Mouse (Mus musculus): Measurements from ENCODE around the gene Map3k3. TPM values are rescaled to one million over a fixed set of nuclear protein-coding genes. Genes with fewer than 3 reads are reported as not detected.

Gene Map3k3
- polyA plus RNA-seq, 1 experiment = 61.6 TPM

- 55% methylated on average over 5 of the region's 5 CpGs for WGBS
- no peak overlapping the region for H3K4me3 ChIP-seq (replicated peaks; ENCODE audit: extremely low read depth, low read depth, low read length)
- H3K4me1 ChIP-seq (ENCODE audit: control insufficient read depth, insufficient read depth, low read length) = peaks cover 5% of the 10 kb centered on the region; the same call in 1 of the 2 replicates
- DNase-seq = no peak
- TF ChIP-seq CTCF (IDR thresholded peaks at IDR 0.05; ENCODE audit: insufficient read depth, low read length) = no peak
- TF ChIP-seq POLR2A (IDR thresholded peaks at IDR 0.05; ENCODE audit: borderline replicate concordance, extremely low read depth, low read depth, low read length) = no peak
Measured at GRCm38 (mm10) chr11:106178036-106178782, 93.8 kb downstream of the Map3k3 start.

- DNase-seq = no peak
- TF ChIP-seq POLR2A (IDR thresholded peaks at IDR 0.05; ENCODE audit: borderline replicate concordance, extremely low read depth, low read depth, low read length) (no peak), CTCF (IDR thresholded peaks at IDR 0.05; ENCODE audit: insufficient read depth, low read length) (no peak)
- WGBS = 61% methylated on average over 7 of the region's 7 CpGs
- H3K4me3 ChIP-seq (replicated peaks; ENCODE audit: extremely low read depth, low read depth, low read length) = no peak overlapping the region
- peaks cover 5% of the 10 kb centered on the region; the same call in 1 of the 2 replicates for H3K4me1 ChIP-seq (ENCODE audit: control insufficient read depth, insufficient read depth, low read length)
Measured at GRCm38 (mm10) chr11:106179711-106180448, 95.5 kb downstream of the Map3k3 start.

GRCm38 (mm10) chr11:106180449-106180801 is 96.0 kb downstream of the Map3k3 start:
- no peak overlapping the region for H3K4me3 ChIP-seq (replicated peaks; ENCODE audit: extremely low read depth, low read depth, low read length)
- TF ChIP-seq POLR2A (IDR thresholded peaks at IDR 0.05; ENCODE audit: borderline replicate concordance, extremely low read depth, low read depth, low read length) (no peak), CTCF (IDR thresholded peaks at IDR 0.05; ENCODE audit: insufficient read depth, low read length) (no peak)
- no peak for DNase-seq
- peaks cover 5% of the 10 kb centered on the region; the same call in 1 of the 2 replicates for H3K4me1 ChIP-seq (ENCODE audit: control insufficient read depth, insufficient read depth, low read length)
- 80% methylated on average over 2 of the region's 2 CpGs for whole genome bisulfite sequencing

- TF ChIP-seq POLR2A (IDR thresholded peaks at IDR 0.05; ENCODE audit: borderline replicate concordance, extremely low read depth, low read depth, low read length) (no peak), CTCF (IDR thresholded peaks at IDR 0.05; ENCODE audit: insufficient read depth, low read length) (no peak)
- no peaks in the 10 kb centered on the region for H3K4me1 ChIP-seq (ENCODE audit: control insufficient read depth, insufficient read depth, low read length)
- H3K4me3 ChIP-seq (replicated peaks; ENCODE audit: extremely low read depth, low read depth, low read length) = no peak overlapping the region
- WGBS = 89% methylated on average over 4 of the region's 4 CpGs
- no peak for DNase-seq
Measured at GRCm38 (mm10) chr11:106187326-106187725, 102.9 kb downstream of the Map3k3 start.

GRCm38 (mm10) chr11:106191716-106192115 is 107.3 kb downstream of the Map3k3 start:
- TF ChIP-seq POLR2A (IDR thresholded peaks at IDR 0.05; ENCODE audit: borderline replicate concordance, extremely low read depth, low read depth, low read length) (no peak), CTCF (IDR thresholded peaks at IDR 0.05; ENCODE audit: insufficient read depth, low read length) (no peak)

GRCm38 (mm10) chr11:106192241-106192640 is 107.8 kb downstream of the Map3k3 start:
- DNase-seq = no peak
- TF ChIP-seq CTCF (IDR thresholded peaks at IDR 0.05; ENCODE audit: insufficient read depth, low read length) = no peak
- TF ChIP-seq POLR2A (IDR thresholded peaks at IDR 0.05; ENCODE audit: borderline replicate concordance, extremely low read depth, low read depth, low read length) = no peak
- Histone ChIP-seq H3K4me1 (ENCODE audit: control insufficient read depth, insufficient read depth, low read length) (peaks cover 2% of the 10 kb centered on the region), H3K4me3 (replicated peaks; ENCODE audit: extremely low read depth, low read depth, low read length) (no peak overlapping the region)
- WGBS = 70% methylated on average over 5 of the region's 5 CpGs

More at GRCm38 (mm10) chr11:106191716-106192115, 107.3 kb downstream of the Map3k3 start:
- no peak overlapping the region for H3K4me3 ChIP-seq (replicated peaks; ENCODE audit: extremely low read depth, low read depth, low read length)
- H3K4me1 ChIP-seq (ENCODE audit: control insufficient read depth, insufficient read depth, low read length) = peaks cover 2% of the 10 kb centered on the region
- WGBS = 96% methylated on average over 3 of the region's 3 CpGs
- DNase-seq = no peak

- TF ChIP-seq CTCF (IDR thresholded peaks at IDR 0.05; ENCODE audit: insufficient read depth, low read length) = no peak
- TF ChIP-seq POLR2A (IDR thresholded peaks at IDR 0.05; ENCODE audit: borderline replicate concordance, extremely low read depth, low read depth, low read length) = no peak
- no peak for DNase-seq
- H3K4me1 ChIP-seq (ENCODE audit: control insufficient read depth, insufficient read depth, low read length) = peaks cover 2% of the 10 kb centered on the region
- H3K4me3 ChIP-seq (replicated peaks; ENCODE audit: extremely low read depth, low read depth, low read length) = peak overlapping the region; percentile 77
- 8% methylated on average over 19 of the region's 19 CpGs for WGBS
Measured at GRCm38 (mm10) chr11:106192657-106193370, 108.4 kb downstream of the Map3k3 start.

GRCm38 (mm10) chr11:106193371-106194154 is 109.2 kb downstream of the Map3k3 start:
- WGBS = under 1% methylated on average over 43 of the region's 44 CpGs
- peak; percentile 94 for DNase-seq
- TF ChIP-seq POLR2A (IDR thresholded peaks at IDR 0.05; ENCODE audit: borderline replicate concordance, extremely low read depth, low read depth, low read length) (peak; percentile 97), CTCF (IDR thresholded peaks at IDR 0.05; ENCODE audit: insufficient read depth, low read length) (no peak)
- Histone ChIP-seq H3K4me1 (ENCODE audit: control insufficient read depth, insufficient read depth, low read length) (peaks cover 2% of the 10 kb centered on the region), H3K4me3 (replicated peaks; ENCODE audit: extremely low read depth, low read depth, low read length) (peak overlapping the region; percentile 77)

All from lung, adult 2 months (tissue).